Mouse (Mus musculus) urinary bladder, adult 2 months (tissue): ENCODE measurements around the gene Fbxw25. TPM values are rescaled to one million over a fixed set of nuclear protein-coding genes. Genes with fewer than 3 reads are reported as not detected.
"Not testable (repeated sequence)": the region's sequence is repeated elsewhere in the genome, so short reads cannot be mapped to it uniquely, and the experiment has no call there.

Experiments
- DNase-seq: peaks from one replicate; pipeline ENCODE4 v3.0.0; 2022; ENCODE audit warnings: low spot score
- polyA plus RNA-seq: library from polyadenylated mRNA; depleted of rRNA; stranded (reverse); fragments of >200 nt; gene quantifications from 2 replicates; pipeline ENCODE4 v1.2.3, GENCODE M21; 2012; rRNA removed

The Fbxw25 gene
- polyA plus RNA-seq, result 0.10 TPM in 2 replicates

- not testable (repeated sequence) for DNase-seq
Measured at GRCm38 (mm10) chr9:109664552-109664951, at the start of gene Fbxw25. Gene Fbxw25 (minus strand): TSS chr9:109664652.

- not testable (repeated sequence) for DNase-seq
Measured at GRCm38 (mm10) chr9:109702600-109702999, 38.1 kb upstream of the Fbxw25 start, which contains the start of gene Fbxw18. Gene Fbxw18 (minus strand): TSS chr9:109702700.

- DNase-seq, result peak; percentile 24
Measured at GRCm38 (mm10) chr9:109685299-109685698, 20.8 kb upstream of the Fbxw25 start.

- not testable (repeated sequence) for DNase-seq
Measured at GRCm38 (mm10) chr9:109625957-109626356, 38.5 kb downstream of the Fbxw25 start, which contains the start of gene Fbxw24. Gene Fbxw24 (minus strand): TSS chr9:109626057.

GRCm38 (mm10) chr9:109606837-109607236 lies 57.6 kb downstream of the Fbxw25 start:
- not testable (repeated sequence) for DNase-seq

- not testable (repeated sequence) for DNase-seq
Measured at GRCm38 (mm10) chr9:109602128-109602527, 62.3 kb downstream of the Fbxw25 start.

GRCm38 (mm10) chr9:109597226-109597625 lies 67.2 kb downstream of the Fbxw25 start:
- no peak for DNase-seq

Other genes starting within 250 kb of the Fbxw25 start
- gene Fbxw16, start 215.5 kb downstream of the Fbxw25 start, polyA plus RNA-seq, result 0.03 and 0.19 TPM in 2 replicates
- 0.15 and 0.26 TPM in 2 replicates for gene Fbxw19, start 168.8 kb downstream of the Fbxw25 start, polyA plus RNA-seq
- 1.0 and 1.9 TPM in 2 replicates for gene Fbxw15, start 96.4 kb downstream of the Fbxw25 start, polyA plus RNA-seq
- gene Fbxw24, start 38.6 kb downstream of the Fbxw25 start, polyA plus RNA-seq, result 0.21 and 0.34 TPM in 2 replicates
- 0.94 and 1.1 TPM in 2 replicates for gene Fbxw18, start 38.0 kb upstream of the Fbxw25 start, polyA plus RNA-seq
- gene Fbxw26, start 81.4 kb upstream of the Fbxw25 start, polyA plus RNA-seq, result 0.34 and 0.61 TPM in 2 replicates
- 8.2 and 17.0 TPM in 2 replicates for gene Fbxw27, start 126.0 kb upstream of the Fbxw25 start, polyA plus RNA-seq
- gene Spink8, start 147.6 kb upstream of the Fbxw25 start, polyA plus RNA-seq, result 0.11 and 0.16 TPM in 2 replicates
- gene Nme6, start 168.1 kb upstream of the Fbxw25 start, polyA plus RNA-seq, result 19.5 and 22.1 TPM in 2 replicates
- not detected in 2 replicates for gene Camp, start 185.0 kb upstream of the Fbxw25 start, polyA plus RNA-seq
- gene Cdc25a, start 210.9 kb upstream of the Fbxw25 start, polyA plus RNA-seq, result 12.6 and 13.1 TPM in 2 replicates